Mouse (Mus musculus) adrenal gland, postnatal 36 days (tissue): ENCODE data around the gene Hist1h4c. TPM values are rescaled to one million over a fixed set of nuclear protein-coding genes. Genes with fewer than 3 reads are reported as not detected.
"Not testable (repeated sequence)": the region's sequence is repeated elsewhere in the genome, so short reads cannot be mapped to it uniquely, and the experiment has no call there.

ENCODE experiments used
- DNase-seq, 2 experiments: peaks; one replicate each; pipeline ENCODE4 v3.0.0; 2021; ENCODE audit warnings: mixed read lengths in 1 of 2
- total RNA-seq, 2 experiments: library from RNA; stranded (reverse); gene quantifications; 2 replicates each; pipeline ENCODE4 v1.2.3; 2021

Gene Hist1h4c
- total RNA-seq, 2 experiments from 2014 or later = 101 to 109 TPM

- no peak for DNase-seq
Observed at GRCm38 (mm10) chr13:23729192-23729525, 30.9 kb upstream of the Hist1h4c start.

- no peak for DNase-seq
Observed at GRCm38 (mm10) chr13:23728472-23729191, 30.4 kb upstream of the Hist1h4c start.

- DNase-seq = no peak
Observed at GRCm38 (mm10) chr13:23725213-23725612, 27.0 kb upstream of the Hist1h4c start.

- DNase-seq = no peak
Observed at GRCm38 (mm10) chr13:23724239-23724638, 26.0 kb upstream of the Hist1h4c start.

GRCm38 (mm10) chr13:23717593-23718245 lies 19.5 kb upstream of the Hist1h4c start:
- DNase-seq = not testable (repeated sequence)

GRCm38 (mm10) chr13:23717176-23717575 lies 18.9 kb upstream of the Hist1h4c start:
- no peak for DNase-seq

- DNase-seq = no peak
Observed at GRCm38 (mm10) chr13:23716261-23717042, 18.2 kb upstream of the Hist1h4c start.

- peak; percentile 71 to 77 for DNase-seq
Observed at GRCm38 (mm10) chr13:23710374-23711089, 12.3 kb upstream of the Hist1h4c start, which contains the start of gene Hfe. Gene Hfe (minus strand): TSS chr13:23710854.

- peak in 1 of 2 experiments; percentile 31 for DNase-seq
Observed at GRCm38 (mm10) chr13:23709714-23710373, 11.6 kb upstream of the Hist1h4c start.

- DNase-seq = peak in 1 of 2 experiments; percentile 53
Observed at GRCm38 (mm10) chr13:23708654-23709053, 10.4 kb upstream of the Hist1h4c start.

- no peak for DNase-seq
Observed at GRCm38 (mm10) chr13:23708041-23708440, 9.8 kb upstream of the Hist1h4c start.

- no peak for DNase-seq
Observed at GRCm38 (mm10) chr13:23706771-23707170, 8.5 kb upstream of the Hist1h4c start.

GRCm38 (mm10) chr13:23705751-23706356 lies 7.6 kb upstream of the Hist1h4c start:
- no peak for DNase-seq

- DNase-seq = not testable (repeated sequence)
Observed at GRCm38 (mm10) chr13:23702801-23703200, 4.5 kb upstream of the Hist1h4c start.

- no peak for DNase-seq
Observed at GRCm38 (mm10) chr13:23702220-23702619, 4.0 kb upstream of the Hist1h4c start.

GRCm38 (mm10) chr13:23700786-23701520 lies 2.7 kb upstream of the Hist1h4c start:
- DNase-seq = peak; percentile 66 to 78

- no peak for DNase-seq
Observed at GRCm38 (mm10) chr13:23699767-23700166, 1.5 kb upstream of the Hist1h4c start.

GRCm38 (mm10) chr13:23698996-23699395 lies 742 bp upstream of the Hist1h4c start:
- no peak for DNase-seq

GRCm38 (mm10) chr13:23697491-23698299 lies 559 bp downstream of the Hist1h4c start:
- DNase-seq = peak; percentile 57 to 69
